Mouse (Mus musculus) yolk sac, embryonic 10.5 days (tissue): Measurements from ENCODE around the gene Pax7.
A peak's percentile ranks its signal among the peaks of the same experiment; 100 is the strongest.

ENCODE experiments used
- DNase-seq: peaks from one replicate; pipeline ENCODE4 v3.0.0-alpha.2; 2017; ENCODE audit warnings: low spot score

Gene Pax7

GRCm38 (mm10) chr4:139810762-139811438, 22.4 kb downstream of the Pax7 start:
- no peak for DNase-seq

GRCm38 (mm10) chr4:139809381-139809820, 23.9 kb downstream of the Pax7 start:
- DNase-seq, result no peak

- no peak for DNase-seq
Measured at GRCm38 (mm10) chr4:139807820-139808219, 25.5 kb downstream of the Pax7 start.

DNA sequence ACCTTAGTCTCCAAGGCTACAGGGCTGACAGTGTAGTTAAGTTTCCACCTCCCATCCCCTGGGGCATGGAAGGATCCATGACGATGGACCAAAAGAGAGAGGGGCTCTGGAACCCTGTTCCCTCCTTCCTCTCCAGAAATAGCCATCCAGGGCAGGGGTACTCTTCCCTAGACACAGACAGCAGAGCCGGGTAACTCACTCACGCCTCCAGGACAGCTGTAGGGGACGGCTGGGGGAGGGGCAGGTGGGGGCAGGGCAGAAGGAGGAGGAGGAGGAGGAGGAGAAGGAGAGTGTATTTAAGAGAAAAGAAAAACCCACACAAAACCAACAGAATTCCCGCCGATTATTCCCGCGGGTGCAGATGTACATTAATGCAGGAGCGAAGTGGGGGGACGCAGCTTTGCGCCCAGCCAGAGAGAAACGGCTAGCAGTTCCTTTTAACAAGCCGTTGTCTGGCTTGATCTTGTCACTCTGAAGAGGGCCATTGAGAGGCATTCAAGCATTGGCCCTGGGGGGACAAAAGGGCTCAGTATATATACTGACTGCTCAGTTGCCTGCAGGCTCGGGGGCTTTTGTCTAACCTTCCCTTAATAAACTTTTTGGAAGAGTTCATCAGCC, 26.0 kb downstream of the Pax7 start:
- no peak for DNase-seq

GRCm38 (mm10) chr4:139804896-139805295, 28.4 kb downstream of the Pax7 start:
- no peak for DNase-seq

- DNase-seq, result no peak
Measured at GRCm38 (mm10) chr4:139803981-139804380, 29.3 kb downstream of the Pax7 start.

DNA sequence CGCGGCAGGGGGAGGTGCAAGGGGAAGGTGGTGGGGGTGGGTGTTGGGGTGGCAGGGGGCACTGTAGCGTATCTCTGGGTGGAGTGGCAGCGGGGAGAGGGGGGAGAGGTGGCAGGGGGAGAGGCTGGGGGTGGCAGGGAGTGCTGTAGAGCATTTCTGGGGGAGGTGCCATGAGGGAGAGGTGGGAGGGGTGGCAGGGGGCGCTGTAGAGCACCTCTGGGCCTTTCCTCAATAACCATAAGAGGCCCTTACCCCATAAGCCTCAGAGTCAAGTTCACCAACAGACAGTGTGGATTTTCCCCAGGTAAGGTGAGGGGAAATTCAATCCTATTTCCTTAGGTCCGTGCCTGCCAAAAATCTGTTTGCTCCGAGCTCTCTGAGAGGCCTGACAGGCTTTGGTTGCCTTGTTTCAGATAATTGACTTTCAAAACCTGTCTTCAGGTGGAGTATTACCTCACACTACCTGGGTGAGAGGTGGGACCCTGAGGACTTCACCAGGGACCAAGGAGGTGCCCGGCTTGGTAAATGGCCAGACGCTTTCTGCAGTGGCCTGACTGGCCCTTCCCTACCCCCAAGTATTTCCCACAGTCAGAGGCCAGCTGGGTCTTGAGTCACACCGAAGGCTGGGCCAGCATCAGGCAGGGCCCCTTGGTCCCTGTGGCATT, 33.8 kb downstream of the Pax7 start:
- DNase-seq, result no peak

- no peak for DNase-seq
Measured at GRCm38 (mm10) chr4:139797344-139797743, 36.0 kb downstream of the Pax7 start.

DNA sequence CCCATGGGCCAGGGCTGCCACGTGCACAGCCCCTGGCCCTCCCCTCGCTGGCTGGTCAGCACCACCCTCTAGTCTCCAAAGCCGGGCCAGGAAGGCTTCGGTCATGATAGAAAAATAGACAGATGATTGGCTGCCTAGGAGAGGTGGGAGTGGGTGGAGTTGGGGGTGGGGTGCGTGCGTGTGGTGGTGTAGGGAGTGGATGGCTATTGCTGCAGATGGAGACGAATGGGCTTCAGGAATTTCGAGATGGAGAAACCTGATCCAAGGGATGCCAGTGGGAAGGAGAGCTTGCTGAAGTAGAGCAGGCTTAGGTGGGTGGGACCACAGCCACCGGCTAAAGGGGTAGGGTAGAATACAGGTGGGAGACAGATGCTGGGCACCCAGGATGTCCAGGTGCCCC, 37.2 kb downstream of the Pax7 start:
- DNase-seq, result no peak

DNA sequence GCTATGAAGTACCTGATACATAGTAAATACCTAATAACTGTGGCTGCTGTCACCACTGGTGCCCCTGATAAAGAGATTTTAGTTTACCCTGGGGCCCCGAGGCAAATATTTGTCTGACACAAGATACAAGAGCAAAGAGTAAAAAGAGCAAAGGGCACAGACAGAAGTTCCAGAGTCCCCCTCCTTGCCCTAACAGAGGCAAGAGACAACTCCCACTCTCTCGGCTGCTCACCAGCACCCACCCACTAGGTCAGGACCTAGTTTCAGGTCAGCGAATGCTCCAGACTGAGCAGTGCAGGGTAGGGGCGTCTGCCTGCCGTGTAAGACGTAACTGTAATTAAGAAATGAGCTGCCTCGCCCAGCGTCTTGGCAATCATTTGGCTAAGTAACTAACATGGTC, 42.2 kb downstream of the Pax7 start:
- peak; percentile 44 for DNase-seq

DNA sequence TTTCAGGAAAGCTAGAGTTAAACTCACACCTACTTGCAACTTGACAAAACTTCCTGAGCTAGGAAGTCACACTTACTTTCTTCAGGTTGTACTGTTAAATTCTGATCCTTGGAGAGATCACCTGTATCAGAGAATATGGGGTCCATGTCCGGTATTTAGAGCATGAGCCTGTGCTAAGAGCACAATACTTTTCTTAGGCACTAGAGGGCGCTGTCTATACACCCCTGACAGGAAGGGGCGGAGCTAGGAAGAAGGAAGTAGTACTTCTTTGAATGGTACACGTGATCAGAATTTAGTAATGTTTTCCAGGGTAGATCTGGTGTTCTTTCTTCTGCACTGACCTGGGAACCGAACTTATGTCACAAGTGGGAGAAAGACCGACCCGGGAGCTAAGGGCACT, 43.6 kb downstream of the Pax7 start:
- DNase-seq, result no peak

GRCm38 (mm10) chr4:139782926-139783467, 50.3 kb downstream of the Pax7 start:
- DNase-seq, result no peak

- no peak for DNase-seq
Measured at GRCm38 (mm10) chr4:139771125-139771631, 62.1 kb downstream of the Pax7 start.

GRCm38 (mm10) chr4:139767823-139768222, 65.5 kb downstream of the Pax7 start:
- DNase-seq, result no peak

- DNase-seq, result no peak
Measured at GRCm38 (mm10) chr4:139767115-139767718, 66.1 kb downstream of the Pax7 start.

DNA sequence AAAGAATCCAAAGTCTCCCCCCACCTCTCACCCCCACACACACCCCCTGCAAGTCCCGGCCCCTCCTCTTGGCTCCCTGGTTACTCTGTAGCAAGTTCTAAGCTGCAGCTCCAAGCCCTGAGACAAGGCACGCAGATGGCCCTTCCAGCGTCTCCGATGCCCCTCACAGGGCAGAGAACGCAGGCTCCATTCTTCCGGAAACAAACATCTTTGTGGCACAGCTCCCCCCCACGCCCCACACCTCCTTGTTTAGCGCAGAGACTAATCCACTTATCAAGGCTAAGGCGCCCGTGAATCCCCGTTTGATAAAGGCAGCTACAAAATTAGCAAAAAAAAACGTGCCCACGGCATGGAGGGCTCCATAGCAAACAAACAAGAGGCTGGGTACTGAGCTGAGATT, 71.4 kb downstream of the Pax7 start:
- no peak for DNase-seq

GRCm38 (mm10) chr4:139760736-139761135, 72.6 kb downstream of the Pax7 start:
- DNase-seq, result no peak

- no peak for DNase-seq
Measured at GRCm38 (mm10) chr4:139758512-139759340, 74.6 kb downstream of the Pax7 start.

GRCm38 (mm10) chr4:139756931-139757330, 76.4 kb downstream of the Pax7 start:
- DNase-seq, result no peak

DNA sequence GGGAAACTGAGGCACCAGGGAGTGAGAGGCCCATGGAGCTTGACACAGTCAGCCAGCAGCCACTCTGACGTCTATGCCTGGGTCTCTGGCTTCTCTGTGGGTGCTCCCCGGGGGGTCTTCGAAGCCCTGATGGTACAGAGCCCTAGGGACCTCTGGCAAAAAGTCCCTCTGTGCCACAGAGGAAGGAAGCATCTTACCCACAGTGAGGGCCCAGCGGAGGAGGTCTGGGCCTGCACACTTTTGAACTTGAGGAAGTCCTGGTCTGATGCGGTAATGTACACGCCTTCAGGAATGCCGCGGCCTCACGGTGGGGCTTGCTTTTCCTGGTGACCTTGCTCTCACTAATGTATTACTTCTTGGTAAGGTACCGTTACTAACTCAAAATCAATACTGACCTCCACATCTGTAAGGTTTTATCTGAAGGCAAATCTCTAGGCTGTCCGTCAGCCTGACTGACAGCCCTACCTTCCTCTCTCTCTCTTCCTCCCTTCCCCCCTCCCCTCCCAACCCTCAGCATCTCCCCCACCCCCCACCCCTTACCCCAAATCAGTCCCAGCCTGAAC, 79.1 kb downstream of the Pax7 start:
- no peak for DNase-seq

GRCm38 (mm10) chr4:139750926-139751325, 82.4 kb downstream of the Pax7 start:
- no peak for DNase-seq
